Mouse (Mus musculus) liver, adult 2 months (tissue): ENCODE results near the gene Ap3m1. TPM values are rescaled to one million over a fixed set of nuclear protein-coding genes. Genes with fewer than 3 reads are reported as not detected.

Experiments
- DNase-seq: peaks from one replicate; pipeline ENCODE4 v3.0.0-alpha.2; 2011; ENCODE audit warnings: low read depth, low spot score; ENCODE audit errors: extremely low read depth
- H3K27ac ChIP-seq: fragments of 200-500 bp; replicated peaks from 2 replicates; pipeline ENCODE4 v1.5.1; 2012; ENCODE audit warnings: low read depth, mild to moderate bottlenecking, control low read depth, inconsistent platforms, low read length; ENCODE audit not compliant: insufficient read depth
- H3K27me3 ChIP-seq: fragments of 200-500 bp; 2 replicates; pipeline ENCODE4 v1.6.1; 2012; ENCODE audit warnings: mild to moderate bottlenecking, moderate library complexity, low read length, inconsistent platforms; ENCODE audit not compliant: control insufficient read depth, insufficient read depth
- H3K36me3 ChIP-seq: fragments of 200-500 bp; 2 replicates; pipeline ENCODE4 v1.6.1; 2012; ENCODE audit warnings: low read length, inconsistent platforms; ENCODE audit not compliant: control insufficient read depth, insufficient read depth
- H3K4me1 ChIP-seq: fragments of 200-500 bp; 2 replicates; pipeline ENCODE4 v1.6.1; 2011; ENCODE audit warnings: low read length; ENCODE audit not compliant: control insufficient read depth, insufficient read depth
- H3K4me3 ChIP-seq: fragments of 200-500 bp; 2 replicates; pipeline ENCODE4 v1.5.1; 2011; ENCODE audit warnings: low read depth, mild to moderate bottlenecking, control low read depth, low read length, moderate library complexity; ENCODE audit not compliant: insufficient read depth
- H3K79me2 ChIP-seq: fragments of 200-500 bp; 2 replicates; pipeline ENCODE4 v1.6.1; 2012; ENCODE audit warnings: inconsistent platforms, mild to moderate bottlenecking, low read length, moderate library complexity; ENCODE audit not compliant: control insufficient read depth, insufficient read depth
- H3K9ac ChIP-seq: fragments of 200-500 bp; 2 replicates; pipeline ENCODE4 v1.6.1; 2012; ENCODE audit warnings: low read depth, mild to moderate bottlenecking, control low read depth, inconsistent platforms, low read length
- CTCF ChIP-seq: fragments of 200-500 bp; IDR thresholded peaks from 2 replicates; pipeline ENCODE4 v1.5.1; 2011; ENCODE audit warnings: low read depth, low read length, control low read depth
- POLR2A ChIP-seq: fragments of 200-500 bp; IDR thresholded peaks from 2 replicates; pipeline ENCODE4 v1.6.1; 2011; ENCODE audit warnings: low read length, control low read depth; ENCODE audit not compliant: insufficient read depth; ENCODE audit errors: extremely low read depth
- WGBS: fragments of 180-500 bp; shearing (Covaris S2); methylation state at CpG from one replicate; pipeline ENCODE4 v1.1.7; 2018; 5-methylcytosine and 5-hydroxymethylcytosine counted together
- polyA plus RNA-seq: library from polyadenylated mRNA; depleted of rRNA; stranded (reverse); fragments of >200 nt; gene quantifications from 2 replicates; pipeline ENCODE4 v1.2.3, GENCODE M21; 2012
- total RNA-seq: library from RNA; depleted of rRNA; stranded (reverse); fragments of >200 nt; gene quantifications from 2 replicates; pipeline ENCODE4 v1.2.3, GENCODE M21; 2014

The Ap3m1 gene
- total and polyA plus RNA-seq, 2 experiments, result 44.8 to 126 TPM

DNA sequence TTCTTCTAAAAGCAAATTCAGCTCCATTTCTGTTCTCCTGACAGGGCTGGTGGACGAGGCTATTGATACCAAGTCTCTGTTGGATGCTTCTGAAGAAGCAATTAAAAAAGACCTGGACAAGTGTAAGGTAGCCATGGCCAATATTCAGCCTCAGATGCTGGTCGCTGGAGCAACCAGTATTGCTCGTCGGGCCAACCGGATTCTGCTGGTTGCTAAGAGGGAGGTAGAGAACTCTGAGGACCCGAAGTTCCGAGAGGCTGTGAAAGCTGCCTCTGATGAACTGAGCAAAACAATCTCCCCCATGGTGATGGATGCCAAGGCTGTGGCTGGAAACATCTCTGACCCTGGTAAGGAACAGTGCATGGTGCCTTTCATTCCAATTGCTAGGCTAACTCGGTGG, 31.9 kb downstream of the Ap3m1 start:
- Histone ChIP-seq H3K4me1 (no peaks in the 10 kb centered on the region), H3K9ac (no peak overlapping the region), H3K27ac (no peak overlapping the region), H3K79me2 (no peaks in the 10 kb centered on the region), H3K27me3 (no peaks in the 10 kb centered on the region), H3K36me3 (peaks cover 59% of the 10 kb centered on the region), H3K4me3 (no peak overlapping the region)
- 95% methylated on average over 8 of the region's 8 CpGs for WGBS
- TF ChIP-seq CTCF, result no peak
- TF ChIP-seq POLR2A, result no peak
- no peak for DNase-seq

DNA sequence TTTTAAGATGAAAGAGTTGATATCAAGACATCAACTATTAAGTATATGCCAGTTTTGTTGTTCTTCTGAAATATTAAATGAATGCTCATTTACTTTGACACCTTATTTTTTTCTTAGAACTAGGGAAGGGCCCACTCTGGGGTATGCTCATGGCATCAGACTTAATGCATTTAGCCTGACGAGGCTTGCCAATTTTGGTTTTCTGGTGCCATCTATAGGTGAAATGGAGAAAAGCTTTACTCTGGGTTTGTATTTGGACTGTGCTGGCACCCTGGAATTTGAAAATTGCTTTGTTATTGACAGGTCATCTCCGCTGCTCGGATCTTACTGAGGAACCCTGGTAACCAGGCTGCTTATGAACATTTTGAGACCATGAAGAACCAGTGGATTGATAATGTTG, 33.3 kb downstream of the Ap3m1 start:
- DNase-seq, result no peak
- Histone ChIP-seq H3K4me1 (no peaks in the 10 kb centered on the region), H3K79me2 (no peaks in the 10 kb centered on the region), H3K4me3 (no peak overlapping the region), H3K36me3 (peaks cover 63% of the 10 kb centered on the region), H3K27ac (no peak overlapping the region), H3K27me3 (no peaks in the 10 kb centered on the region), H3K9ac (no peak overlapping the region)
- WGBS, result 62% methylated on average over 3 of the region's 3 CpGs
- no peak for TF ChIP-seq POLR2A
- no peak for TF ChIP-seq CTCF

DNA sequence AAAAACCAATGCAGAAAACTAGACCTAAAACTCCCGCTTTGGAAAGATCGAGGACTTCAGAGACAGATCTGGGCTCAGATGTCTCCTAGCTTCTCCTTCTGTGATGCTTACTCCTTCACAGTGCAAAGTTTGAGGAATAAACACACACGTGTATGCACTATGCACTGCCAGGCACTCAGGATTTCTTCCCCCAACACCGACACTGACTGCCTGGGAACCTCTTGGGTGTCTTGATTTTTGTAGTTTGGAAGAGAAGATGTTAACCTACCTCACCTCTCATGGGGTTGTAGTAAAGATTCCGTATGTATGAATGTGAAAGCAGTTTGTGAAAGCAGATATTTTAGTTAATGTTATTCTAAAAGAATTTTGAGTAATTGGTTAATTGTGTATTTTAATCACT, 34.4 kb downstream of the Ap3m1 start:
- Histone ChIP-seq H3K9ac (no peak overlapping the region), H3K36me3 (peaks cover 62% of the 10 kb centered on the region), H3K27me3 (no peaks in the 10 kb centered on the region), H3K4me3 (no peak overlapping the region), H3K4me1 (no peaks in the 10 kb centered on the region), H3K79me2 (no peaks in the 10 kb centered on the region), H3K27ac (no peak overlapping the region)
- TF ChIP-seq CTCF (no peak), POLR2A (no peak)
- DNase-seq, result no peak
- 95% methylated on average over 5 of the region's 5 CpGs for WGBS

DNA sequence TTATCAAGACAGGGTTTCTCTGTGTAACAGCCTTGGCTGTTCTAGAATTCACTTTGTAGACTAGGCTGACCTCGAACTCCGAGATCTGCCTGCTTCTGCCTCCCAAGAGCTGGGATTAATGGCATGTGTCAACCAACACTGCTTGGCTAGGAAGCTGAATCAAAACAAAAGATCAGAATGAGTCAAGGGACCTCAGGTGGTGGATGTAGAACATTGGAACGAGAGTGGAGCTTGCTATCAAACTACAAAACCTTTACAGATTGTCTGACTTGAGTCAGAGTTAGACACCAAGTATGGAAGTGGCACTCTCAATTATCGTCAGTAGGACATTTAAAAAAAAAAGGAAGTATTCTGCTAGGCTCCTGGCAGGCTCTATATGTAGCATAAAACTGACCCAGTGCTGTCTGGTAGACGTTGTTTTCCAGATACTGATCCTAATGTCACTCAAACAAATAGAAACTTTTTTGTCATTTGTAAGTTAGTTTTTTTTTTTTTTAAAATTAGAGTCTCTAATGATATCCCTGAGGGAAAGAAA, 38.4 kb downstream of the Ap3m1 start:
- no peak for DNase-seq
- Histone ChIP-seq H3K79me2 (no peaks in the 10 kb centered on the region), H3K4me3 (no peak overlapping the region), H3K36me3 (peaks cover 52% of the 10 kb centered on the region), H3K27me3 (no peaks in the 10 kb centered on the region), H3K27ac (no peak overlapping the region), H3K4me1 (no peaks in the 10 kb centered on the region), H3K9ac (no peak overlapping the region)
- WGBS, result 78% methylated on average over 5 of the region's 5 CpGs
- TF ChIP-seq POLR2A (no peak), CTCF (no peak)

DNA sequence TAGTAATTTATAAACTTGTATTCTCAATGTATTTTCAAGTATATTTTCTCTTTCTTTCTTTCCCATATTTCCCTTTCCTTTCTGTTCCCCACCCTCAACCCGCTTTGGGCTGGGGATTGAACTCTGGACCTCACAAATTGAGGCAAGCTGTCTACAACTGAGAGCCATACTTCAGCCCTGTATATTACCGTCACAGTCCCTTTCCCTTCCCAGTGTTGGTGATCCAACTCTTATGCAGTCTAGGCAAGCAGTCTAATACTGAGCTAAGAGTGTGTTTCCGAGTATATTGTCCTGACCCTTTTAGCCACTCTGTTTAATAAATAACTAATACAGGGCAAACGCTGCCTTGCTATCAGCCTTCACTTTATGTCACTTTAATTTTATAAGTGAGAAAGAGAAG, 52.7 kb downstream of the Ap3m1 start:
- Histone ChIP-seq H3K4me1 (peaks cover 5% of the 10 kb centered on the region; the same call in 1 of the 2 replicates), H3K4me3 (no peak overlapping the region), H3K9ac (no peak overlapping the region), H3K36me3 (peaks cover 22% of the 10 kb centered on the region), H3K27me3 (no peaks in the 10 kb centered on the region), H3K27ac (no peak overlapping the region), H3K79me2 (no peaks in the 10 kb centered on the region; the same call in 1 of the 2 replicates)
- WGBS, result 44% methylated on average over 4 of the region's 4 CpGs
- no peak for TF ChIP-seq CTCF
- no peak for TF ChIP-seq POLR2A
- peak; percentile 67 for DNase-seq

DNA sequence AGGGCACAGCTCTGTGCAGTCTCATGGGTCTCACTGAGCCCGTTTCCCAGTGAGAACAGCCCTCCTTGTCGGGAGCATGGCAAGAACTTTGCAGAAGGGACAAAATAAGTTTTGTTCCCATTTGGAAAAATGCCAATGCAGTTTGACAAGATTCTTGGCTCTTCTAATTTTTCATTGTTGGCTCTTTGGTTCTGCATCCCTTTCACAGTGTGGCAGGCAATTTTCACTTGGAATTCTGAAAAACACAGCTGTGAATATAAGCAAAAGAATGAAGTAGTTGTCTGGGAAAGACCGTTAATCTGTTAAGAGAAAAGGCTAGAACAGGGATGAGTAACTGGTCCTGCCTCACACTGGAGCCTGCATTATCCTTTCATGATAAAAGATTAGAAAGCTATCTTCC, 54.8 kb downstream of the Ap3m1 start:
- TF ChIP-seq CTCF, result no peak
- no peak for TF ChIP-seq POLR2A
- no peak overlapping the region for H3K4me3 ChIP-seq
- no peak overlapping the region for H3K9ac ChIP-seq
- DNase-seq, result no peak
- no peaks in the 10 kb centered on the region for H3K27me3 ChIP-seq
- WGBS, result 80% methylated on average over 3 of the region's 3 CpGs
- no peaks in the 10 kb centered on the region; the same call in 1 of the 2 replicates for H3K79me2 ChIP-seq
- no peak overlapping the region for H3K27ac ChIP-seq
- H3K36me3 ChIP-seq, result peaks cover 13% of the 10 kb centered on the region
- H3K4me1 ChIP-seq, result peaks cover 11% of the 10 kb centered on the region; the same call in 1 of the 2 replicates
